Mouse (Mus musculus): ENCODE measurements around the gene Gm4216.
"Not testable (repeated sequence)": the region's sequence is repeated elsewhere in the genome, so short reads cannot be mapped to it uniquely, and the experiment has no call there.

Gm4216 gene

DNA sequence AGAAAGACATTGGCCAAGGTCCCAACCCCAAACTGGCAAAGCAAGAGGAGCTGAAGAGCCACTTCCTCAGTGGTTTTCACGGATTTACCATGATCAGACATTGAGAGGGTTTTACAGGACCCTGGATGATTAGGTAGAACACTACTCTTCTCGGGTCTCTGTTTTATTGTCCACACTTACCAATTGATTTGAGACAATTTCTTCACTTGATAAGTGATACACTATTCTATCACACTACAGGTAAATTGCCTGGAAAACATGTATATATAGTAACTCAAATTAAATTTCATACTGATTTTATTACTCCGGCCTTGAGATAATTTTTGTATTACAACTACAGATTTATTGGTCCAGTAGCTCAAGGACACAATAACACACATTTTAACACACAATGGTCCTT is at the start of gene Gm4216:
Gene Gm4216, minus strand, starts transcription at position 101 of the 400 bp plus-strand sequence.
- not testable (repeated sequence) for DNase-seq (ENCODE audit: low spot score in 2 of 2)

DNA sequence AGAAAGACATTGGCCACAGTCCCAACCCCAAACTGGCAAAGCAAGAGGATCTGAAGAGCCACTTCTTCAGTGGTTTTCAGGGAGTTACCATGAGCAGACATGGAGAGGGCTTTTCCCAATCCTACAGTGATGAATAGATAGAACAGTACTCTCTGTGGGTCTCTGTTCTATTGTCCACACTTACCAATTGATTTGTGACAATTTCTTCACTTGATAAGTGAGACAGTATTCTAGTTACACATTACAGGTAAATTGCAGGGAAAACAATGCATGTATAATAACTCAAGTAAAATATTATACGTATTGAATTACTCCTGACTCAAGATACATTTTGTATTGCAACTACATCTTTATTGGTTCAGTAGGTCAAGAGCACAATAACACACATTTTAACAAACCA is 47.6 kb upstream of the Gm4216 start, which contains the start of gene Gm8720:
Gene Gm8720, minus strand, starts transcription at position 101 of the 400 bp plus-strand sequence.
- DNase-seq (ENCODE audit: low spot score in 2 of 2) = not testable (repeated sequence)

DNA sequence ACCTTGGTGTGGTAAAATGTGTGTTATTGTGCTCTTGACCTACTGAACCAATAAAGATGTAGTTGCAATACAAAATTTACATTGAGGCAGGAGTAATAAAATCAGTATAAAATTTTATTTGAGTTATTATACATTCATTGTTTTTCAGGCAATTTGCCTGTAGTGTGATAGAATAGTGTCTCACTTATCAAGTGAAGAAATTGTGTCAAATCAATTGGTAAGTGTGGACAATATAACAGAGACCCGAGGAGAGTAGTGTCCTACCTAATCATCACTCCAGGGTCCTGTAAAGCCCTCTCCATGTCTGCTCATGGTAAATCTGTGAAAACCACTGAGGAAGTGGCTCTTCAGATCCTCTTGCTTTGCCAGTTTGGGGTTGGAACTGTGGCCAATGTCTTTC is 35.5 kb upstream of the Gm4216 start, which contains the start of gene Vmn1r163:
Gene Vmn1r163, plus strand, starts transcription at position 301 of the 400 bp plus-strand sequence.
- DNase-seq (ENCODE audit: low spot score in 2 of 2) = not testable (repeated sequence)

DNA sequence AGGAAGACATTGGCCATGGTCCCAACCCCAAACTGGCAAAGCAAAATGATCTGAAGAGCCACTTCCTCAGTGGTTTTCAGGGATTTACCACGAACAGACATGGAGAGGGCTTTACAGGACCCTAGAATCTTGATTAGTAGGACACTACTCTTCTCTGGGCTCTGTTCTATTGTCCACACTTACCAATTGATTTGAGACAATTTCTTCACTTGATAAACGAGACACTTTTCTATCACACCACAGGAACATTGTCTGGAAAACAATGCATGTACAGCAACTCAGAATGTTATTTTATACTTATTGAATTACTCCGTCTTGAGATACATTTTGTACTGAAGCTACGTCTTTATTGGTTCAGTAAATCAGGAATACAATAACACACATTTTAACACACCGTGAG is 35.1 kb downstream of the Gm4216 start, which contains the start of gene Gm4214:
Gene Gm4214, minus strand, starts transcription at position 101 of the 400 bp plus-strand sequence.
- DNase-seq (ENCODE audit: low spot score in 2 of 2) = not testable (repeated sequence)

Data from thymus, postnatal 10 days (tissue).